ENCODE assay signal across 9 mouse cellular contexts in the genomic region with DNA sequence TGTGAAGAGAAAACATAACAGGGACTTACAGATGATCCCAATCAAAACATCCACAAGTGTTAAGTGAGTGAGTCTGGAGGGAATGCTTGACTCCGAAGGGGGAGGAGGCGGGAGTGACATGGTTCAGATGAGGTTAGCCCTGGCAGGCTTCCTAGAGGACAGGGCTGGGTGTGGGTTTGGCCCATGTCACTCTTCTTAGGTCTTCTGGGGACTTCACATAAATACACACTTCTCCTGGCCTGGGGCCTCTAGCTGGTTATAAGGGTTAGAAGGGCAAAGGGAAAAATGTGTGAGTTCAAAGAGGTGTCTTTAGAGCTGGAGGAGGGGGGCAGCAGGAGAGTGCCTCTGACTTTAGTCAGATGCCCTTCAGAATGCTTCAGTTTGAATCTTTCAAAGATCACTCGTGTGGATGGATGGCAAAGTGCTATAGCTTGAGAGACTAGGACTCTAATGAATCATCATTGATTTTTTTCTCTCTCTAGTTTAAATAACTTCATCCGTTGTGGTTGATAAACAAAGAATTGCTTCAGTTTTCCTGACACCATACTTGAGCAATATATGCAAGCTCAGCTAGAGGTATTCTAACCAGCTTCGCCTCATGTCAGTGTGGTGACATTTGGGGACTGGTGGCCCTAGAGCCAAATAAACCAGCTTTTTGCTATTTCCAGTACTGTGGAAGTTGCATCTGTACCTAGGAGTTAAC. TPM values are rescaled to one million over a fixed set of nuclear protein-coding genes. Genes with fewer than 3 reads are reported as not detected.
A peak's percentile ranks its signal among the peaks of the same experiment; 100 is the strongest.
DNase-seq lines count a peak whose midpoint lies in the region; ATAC-seq and TF ChIP-seq lines count a peak whose summit lies in the region.
"Had no signal": no experiment of that assay in that cellular context is flagged by ENCODE, and none has a peak within 500 bp of the region (broad histone marks: within the 10 kb centered on the region; RNA-seq: fewer than 3 reads in every experiment).

No protein-coding gene starts in this region.

- H3K9me3 ChIP-seq in kidney, postnatal 0 days (replicated peaks; ENCODE audit: low read length), result no peaks in the 10 kb centered on the region

- H3K4me1 ChIP-seq in kidney, postnatal 0 days (replicated peaks; ENCODE audit: insufficient read depth, low read length), result peaks cover 6% of the 10 kb centered on the region; the same call in 1 of the 2 replicates

- H3K27me3 ChIP-seq in kidney, postnatal 0 days (ENCODE audit: insufficient read depth, low read length), result no peaks in the 10 kb centered on the region

- H3K4me2 ChIP-seq in kidney, postnatal 0 days (ENCODE audit: low read length), result no peak overlapping the region

- intact Hi-C loops in gastrocnemius, postnatal 36 days (cut with DNase I), result loop anchor here (5.0 to 10.0 kb wide), 3 partner anchors 47 to 242 kb away; no protein-coding TSS in a partner anchor

- WGBS in kidney, postnatal 0 days, result 55% methylated on average over 5 of the region's 5 CpGs

- no peak; the same call in 1 of the 2 replicates for ATAC-seq in kidney, postnatal 0 days (replicated peaks; ENCODE audit: low FRiP score, low read depth)
- ATAC-seq in inflammation-experienced regulatory T-cells, adult 6 months, result no peak

- TF ChIP-seq CTCF in kidney, postnatal 0 days (IDR thresholded peaks at IDR 0.05; ENCODE audit: low read depth), result no peak

- H3K27ac ChIP-seq in kidney, postnatal 0 days, result no peak overlapping the region
- H3K27ac ChIP-seq: liver, embryonic 14.5 days had no signal

- DNase-seq in adrenal gland, postnatal 14 days, result peak; percentile 58
- no peak for DNase-seq in adrenal gland, postnatal 4 days (ENCODE audit: low spot score in 2 of 2)
- peak; percentile 76 for DNase-seq in brain, adult 2 months (ENCODE audit: low read depth, low spot score)
- DNase-seq in gastrocnemius, postnatal 36 days, result peak; percentile 46 to 70
- DNase-seq in kidney, postnatal 0 days (ENCODE audit: low spot score), result peak; percentile 64
- DNase-seq in right cerebral cortex, postnatal 25 days, result no peak
- DNase-seq in right cerebral cortex, postnatal 14 days, result no peak

- H3K36me3 ChIP-seq in kidney, postnatal 0 days (ENCODE audit: insufficient read depth, low read length), result no peaks in the 10 kb centered on the region

- H3K9ac ChIP-seq in kidney, postnatal 0 days (ENCODE audit: low read depth, low read length), result no peak overlapping the region; the same call in 1 of the 2 replicates
- H3K9ac ChIP-seq: liver, embryonic 14.5 days had no signal

- H3K4me3 ChIP-seq in kidney, postnatal 0 days (replicated peaks; ENCODE audit: low read depth, low read length), result no peak overlapping the region

RNA-seq across cellular contexts. Expression of a gene that starts 54.0 kb away (rescaled TPM):
- total RNA-seq in adrenal gland, postnatal 14 days (2021), result 19.7 and 19.9 TPM in 2 replicates
- 10 to 100 TPM; 26.5 to 29.6 TPM for total RNA-seq in adrenal gland, postnatal 4 days (2021)
- 10 to 100 TPM; 10.4 to 11.6 TPM for total RNA-seq in gastrocnemius, postnatal 36 days (2021)
- polyA plus RNA-seq in kidney, postnatal 0 days (2015; fragmentation: Nextera tagmentation; extraction: Ambion mirVana), result 7.0 and 8.7 TPM in 2 replicates
- polyA plus RNA-seq in inflammation-experienced regulatory T-cells, adult 6 months (2017; shearing (Covaris generic)), result 1 to 10 TPM in 1 of 3 experiments, under 1 TPM in 2; 0.79 to 1.2 (median 0.80) TPM

RNA-seq across cellular contexts. Expression of a gene that starts 54.1 kb away (rescaled TPM):
- total RNA-seq in adrenal gland, postnatal 14 days (2021), result 15.4 and 18.0 TPM in 2 replicates
- total RNA-seq in adrenal gland, postnatal 4 days (2021), result 10 to 100 TPM; 27.6 to 32.3 TPM
- total RNA-seq in gastrocnemius, postnatal 36 days (2021), result 1 to 10 TPM; 6.8 to 9.4 TPM
- 41.8 TPM in 2 replicates for polyA plus RNA-seq in kidney, postnatal 0 days (2015; fragmentation: Nextera tagmentation; extraction: Ambion mirVana)
- polyA plus RNA-seq in inflammation-experienced regulatory T-cells, adult 6 months (2017; shearing (Covaris generic)), result 10 to 100 TPM; 32.8 to 38.7 (median 38.7) TPM

Comparison
In these comparisons a context has a peak if more than half of its experiments do, and no peak if none do; other contexts are left out.
1. DNase-seq: peak in adrenal gland, postnatal 14 days (single experiment), brain, adult 2 months (single experiment), gastrocnemius, postnatal 36 days (2 of 2) and kidney, postnatal 0 days (single experiment); none in adrenal gland, postnatal 4 days (0 of 2), right cerebral cortex, postnatal 25 days (single experiment) and right cerebral cortex, postnatal 14 days (single experiment).